Mouse (Mus musculus) heart, postnatal 0 days (tissue): ENCODE results near the gene Dcps. TPM values are rescaled to one million over a fixed set of nuclear protein-coding genes. Genes with fewer than 3 reads are reported as not detected.

Experiments used
- ATAC-seq: fragments of 200-750 bp; cut with Nextera tagmentation; 2 replicates; pipeline ENCODE4 v1.8.0; 2017; ENCODE audit warnings: low read depth, moderate number of reproducible peaks, moderate library complexity; ENCODE audit not compliant: insufficient read depth
- DNase-seq: peaks from one replicate; pipeline ENCODE4 v3.0.0-alpha.2; 2016; ENCODE audit warnings: low spot score
- H3K27ac ChIP-seq: fragments of 300-500 bp; sonication (generic); 2 replicates; pipeline ENCODE4 v1.5.1; 2014; ENCODE audit warnings: low read depth, mild to moderate bottlenecking
- H3K27me3 ChIP-seq: fragments of 300-500 bp; sonication (generic); 2 replicates; pipeline ENCODE4 v1.6.1; 2014; ENCODE audit warnings: low read length, mixed read lengths; ENCODE audit not compliant: control insufficient read depth, insufficient read depth
- H3K36me3 ChIP-seq: fragments of 300-500 bp; sonication (generic); replicated peaks from 2 replicates; pipeline ENCODE4 v1.6.1; 2014; ENCODE audit warnings: low read length, mixed read lengths; ENCODE audit not compliant: control insufficient read depth, insufficient read depth
- H3K4me1 ChIP-seq: fragments of 300-500 bp; sonication (generic); 2 replicates; pipeline ENCODE4 v1.6.1; 2014; ENCODE audit warnings: antibody characterized with exemption; ENCODE audit not compliant: control insufficient read depth, insufficient read depth
- H3K4me2 ChIP-seq: fragments of 300-500 bp; sonication (generic); 2 replicates; pipeline ENCODE4 v1.6.1; 2014; ENCODE audit warnings: low read depth, mild to moderate bottlenecking, low read length, moderate library complexity
- H3K4me3 ChIP-seq: fragments of 300-500 bp; sonication (generic); 2 replicates; pipeline ENCODE4 v1.5.1; 2014; ENCODE audit warnings: low read depth, low read length
- H3K9ac ChIP-seq: fragments of 300-500 bp; sonication (generic); replicated peaks from 2 replicates; pipeline ENCODE4 v1.6.1; 2014; ENCODE audit warnings: low read depth, low read length, mixed read lengths
- H3K9me3 ChIP-seq: fragments of 300-500 bp; sonication (generic); replicated peaks from 2 replicates; pipeline ENCODE4 v1.6.1; 2016; ENCODE audit warnings: low read length; ENCODE audit not compliant: control insufficient read depth
- CTCF ChIP-seq: IDR thresholded peaks from 2 replicates; pipeline ENCODE4 v1.5.1; 2016; ENCODE audit warnings: antibody characterized with exemption, control low read depth, low read depth
- EP300 ChIP-seq: IDR thresholded peaks from 2 replicates; pipeline ENCODE4 v1.6.1; 2016; ENCODE audit warnings: antibody characterized with exemption, low read depth
- WGBS: fragments of 180-500 bp; shearing (Covaris S2); extraction: QIAGEN DNeasy Blood & Tissue Kit; methylation state at CpG from one replicate; pipeline ENCODE4 v1.1.7; 2014; 5-methylcytosine and 5-hydroxymethylcytosine counted together
- polyA plus RNA-seq: library from polyadenylated mRNA; unstranded; fragments of >200 nt; fragmentation: Nextera tagmentation; extraction: Ambion mirVana; gene quantifications from 2 replicates; pipeline ENCODE4 v1.2.1, GENCODE M21; 2015
- total RNA-seq: library from RNA; depleted of rRNA; stranded (reverse); fragments of >200 nt; gene quantifications from 2 replicates; pipeline ENCODE4 v1.2.3, GENCODE M21; 2014; ENCODE audit warnings: low replicate concordance

Dcps gene
- total and polyA plus RNA-seq, 2 experiments from 2014 or later, result 34.9 to 36.4 TPM

DNA sequence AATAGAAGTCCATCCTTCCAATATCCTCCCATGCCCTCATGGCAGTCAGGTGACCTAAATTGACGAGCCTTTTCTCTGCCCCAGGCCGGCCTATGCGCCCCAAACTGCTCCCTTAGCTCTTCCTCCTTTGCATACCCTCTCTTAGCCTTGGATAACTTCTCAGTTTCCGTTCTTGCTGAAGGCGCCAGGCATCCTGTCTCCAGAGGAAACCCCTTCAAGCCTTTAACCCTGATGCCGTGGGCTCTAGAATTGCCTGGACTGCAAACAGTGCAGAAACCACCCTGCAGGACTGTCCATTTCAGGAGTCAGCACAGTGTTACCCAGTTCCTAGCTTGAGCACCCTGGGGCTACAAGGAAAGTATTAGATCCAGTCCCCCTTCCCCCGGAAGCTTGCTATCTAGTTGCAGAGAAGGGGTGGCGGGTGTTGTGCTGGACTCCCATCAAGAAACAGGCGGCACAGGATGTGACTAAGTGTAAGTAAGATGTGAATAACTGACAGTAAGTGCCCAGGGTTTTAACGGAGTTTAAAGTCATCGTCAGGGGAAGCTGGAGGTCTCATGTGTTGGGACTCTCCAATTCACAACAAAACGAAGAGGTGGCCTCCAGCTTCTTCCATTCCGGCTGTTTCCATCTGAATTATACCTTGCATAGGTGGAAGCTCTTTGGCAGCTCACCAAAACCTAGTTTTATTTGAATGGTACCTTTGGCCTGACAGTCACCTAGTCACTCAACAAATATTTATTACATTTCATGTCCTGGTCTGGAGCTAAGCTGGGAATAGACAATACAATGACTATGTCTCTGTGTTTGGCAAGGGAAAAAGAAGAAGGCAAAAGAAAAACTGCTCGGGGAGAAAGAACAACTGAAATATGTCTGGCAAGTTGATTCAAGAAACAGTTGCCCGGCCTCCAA, 58.2 kb downstream of the Dcps start:
- H3K4me3 ChIP-seq, result peak overlapping the region; percentile 74
- peak overlapping the region; percentile 91 for H3K27ac ChIP-seq
- peaks cover 31% of the 10 kb centered on the region for H3K4me1 ChIP-seq
- WGBS, result 21% methylated on average over 15 of the region's 15 CpGs
- no peak for TF ChIP-seq CTCF
- no peak for TF ChIP-seq EP300
- H3K36me3 ChIP-seq, result peaks cover 2% of the 10 kb centered on the region; the same call in 1 of the 2 replicates
- H3K9me3 ChIP-seq, result no peaks in the 10 kb centered on the region
- peak; percentile 22 for ATAC-seq
- peak overlapping the region; percentile 81; the same call in 1 of the 2 replicates for H3K9ac ChIP-seq
- peak; percentile 50 for DNase-seq
- H3K4me2 ChIP-seq, result peak overlapping the region; percentile 80
- H3K27me3 ChIP-seq, result no peaks in the 10 kb centered on the region

DNA sequence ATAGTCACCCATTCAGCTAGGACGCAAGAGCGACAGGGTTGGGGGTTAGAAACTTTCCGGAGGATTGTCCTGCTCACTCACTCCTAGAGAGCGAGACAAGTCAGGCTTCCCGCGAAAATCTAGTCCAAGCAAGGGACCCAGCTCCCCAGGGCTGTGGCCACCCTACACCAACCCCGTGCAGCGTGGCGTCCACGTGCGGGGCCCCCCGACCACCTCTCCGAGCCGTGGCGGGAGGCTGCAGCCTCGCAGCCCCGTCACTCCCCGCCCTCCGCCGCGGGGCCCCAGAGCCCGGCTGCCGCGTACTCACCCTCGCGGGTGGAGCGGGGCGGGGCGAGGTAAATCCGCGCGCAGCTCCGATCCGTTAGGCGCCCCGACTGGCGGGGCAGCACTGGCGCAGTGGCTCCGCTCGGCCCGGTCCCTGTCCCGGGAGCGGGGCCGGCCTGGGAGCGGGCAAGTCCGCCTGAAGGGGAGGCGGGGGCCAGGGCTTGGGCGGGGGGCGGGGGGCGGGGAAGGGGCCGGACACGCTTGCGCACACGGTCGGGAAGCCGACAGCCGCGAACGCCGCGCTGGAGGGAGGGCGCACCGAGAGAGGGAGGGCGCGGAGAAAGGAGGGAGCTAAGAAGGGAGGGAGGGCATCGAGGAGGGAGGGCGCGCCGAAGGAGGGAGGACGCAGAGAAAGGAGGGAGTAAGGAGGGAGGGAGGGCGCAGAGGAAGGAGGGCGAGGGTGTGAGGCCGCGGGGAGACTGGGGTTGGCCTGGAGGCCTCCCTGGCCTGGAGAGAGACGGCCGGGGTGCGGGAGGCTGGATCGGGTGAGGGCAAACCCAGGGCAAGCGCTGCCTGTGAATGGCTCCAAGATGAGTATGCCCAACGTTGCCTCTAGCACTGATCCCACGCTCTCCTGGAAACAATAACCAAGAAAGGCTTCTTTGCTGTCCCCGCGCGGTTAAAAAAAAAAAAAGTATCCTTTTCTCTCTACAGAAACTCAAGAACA, 59.2 kb downstream of the Dcps start:
- Histone ChIP-seq H3K27ac (peak overlapping the region; percentile 91), H3K4me1 (peaks cover 32% of the 10 kb centered on the region), H3K4me2 (peak overlapping the region; percentile 80), H3K4me3 (peak overlapping the region; percentile 74), H3K9ac (peak overlapping the region; percentile 81), H3K9me3 (no peaks in the 10 kb centered on the region), H3K27me3 (no peaks in the 10 kb centered on the region), H3K36me3 (no peaks in the 10 kb centered on the region; the same call in 1 of the 2 replicates)
- TF ChIP-seq CTCF, result no peak
- no peak for TF ChIP-seq EP300
- ATAC-seq (peak; percentile 89), DNase-seq (peak; percentile 75)
- WGBS, result under 1% methylated on average over 68 of the region's 84 CpGs

- Histone ChIP-seq H3K27ac (peak overlapping the region; percentile 91), H3K36me3 (no peaks in the 10 kb centered on the region; the same call in 1 of the 2 replicates), H3K27me3 (no peaks in the 10 kb centered on the region), H3K4me2 (peak overlapping the region; percentile 80), H3K9me3 (no peaks in the 10 kb centered on the region), H3K9ac (peak overlapping the region; percentile 81), H3K4me3 (peak overlapping the region; percentile 74), H3K4me1 (peaks cover 32% of the 10 kb centered on the region)
- DNase-seq, result no peak
- no peak for ATAC-seq
- 38% methylated on average over 4 of the region's 4 CpGs for WGBS
- TF ChIP-seq EP300 (no peak), CTCF (no peak)
Measured at GRCm38 (mm10) chr9:35115804-35116203, 60.1 kb downstream of the Dcps start.

DNA sequence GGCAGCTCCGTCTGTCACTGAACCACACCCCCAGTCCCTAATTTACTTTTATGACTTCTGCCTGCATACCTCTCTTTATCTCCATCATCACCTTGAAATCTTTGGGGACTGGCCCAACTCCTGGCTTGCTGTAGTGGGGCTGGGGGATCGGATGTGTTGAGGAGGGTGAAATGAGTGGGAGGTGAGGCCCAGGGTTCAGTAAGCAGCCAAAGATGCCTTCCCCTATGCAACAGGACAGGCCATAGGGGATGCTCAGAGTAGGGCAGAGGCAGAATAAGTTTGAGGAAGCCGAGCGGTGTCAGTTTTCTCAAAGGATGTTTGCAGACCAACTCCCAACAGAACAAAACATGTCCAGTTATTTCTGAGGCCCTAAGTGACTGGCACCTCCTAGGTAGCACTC, 60.6 kb downstream of the Dcps start:
- DNase-seq (no peak), ATAC-seq (no peak)
- Histone ChIP-seq H3K36me3 (no peaks in the 10 kb centered on the region; the same call in 1 of the 2 replicates), H3K9me3 (no peaks in the 10 kb centered on the region), H3K27ac (no peak overlapping the region), H3K4me3 (peak overlapping the region; percentile 74), H3K9ac (0 out of 2 replicates have a peak overlapping the region, but pooled peaks have one; percentile 8), H3K4me2 (peak overlapping the region; percentile 80), H3K27me3 (no peaks in the 10 kb centered on the region), H3K4me1 (peaks cover 37% of the 10 kb centered on the region)
- WGBS, result 49% methylated on average over 4 of the region's 4 CpGs
- TF ChIP-seq EP300 (no peak), CTCF (no peak)

DNA sequence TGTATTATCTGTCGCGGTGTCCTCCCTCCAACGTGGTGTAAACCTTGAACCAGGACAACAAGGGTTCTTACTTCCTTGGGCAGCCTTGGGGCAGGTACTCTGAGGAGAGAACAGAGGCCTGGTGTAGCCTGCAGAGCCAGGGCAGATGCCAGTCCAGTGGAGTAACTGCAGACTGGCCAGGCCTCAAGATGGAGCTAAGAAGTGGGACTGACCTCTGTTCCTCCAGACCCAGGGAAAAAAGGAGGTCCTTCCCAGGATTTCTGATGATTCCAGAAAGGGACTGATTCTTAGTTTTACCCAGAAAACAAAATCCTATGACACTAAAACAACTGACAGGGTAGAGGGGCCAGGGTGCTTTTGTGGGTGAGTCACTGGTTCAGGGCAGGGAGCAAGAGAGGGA, 61.6 kb downstream of the Dcps start:
- H3K4me3 ChIP-seq, result no peak overlapping the region
- H3K36me3 ChIP-seq, result no peaks in the 10 kb centered on the region; the same call in 1 of the 2 replicates
- H3K9ac ChIP-seq, result no peak overlapping the region
- ATAC-seq (no peak), DNase-seq (no peak)
- TF ChIP-seq CTCF (no peak), EP300 (no peak)
- H3K9me3 ChIP-seq, result no peaks in the 10 kb centered on the region
- WGBS, result 82% methylated on average over 3 of the region's 3 CpGs
- peak overlapping the region; percentile 9; the same call in 1 of the 2 replicates for H3K4me2 ChIP-seq
- H3K27ac ChIP-seq, result no peak overlapping the region
- H3K27me3 ChIP-seq, result no peaks in the 10 kb centered on the region
- peaks cover 47% of the 10 kb centered on the region for H3K4me1 ChIP-seq
